Mouse (Mus musculus) layer of hippocampus, postnatal 10 days (tissue): Measurements from ENCODE around the gene Wnt4. TPM values are rescaled to one million over a fixed set of nuclear protein-coding genes. Genes with fewer than 3 reads are reported as not detected.
A peak's percentile ranks its signal among the peaks of the same experiment; 100 is the strongest.

ENCODE experiments used
- DNase-seq, 2 experiments: peaks; one replicate each; pipeline ENCODE4 v3.0.0; 2021; ENCODE audit warnings: low spot score in 2 of 2
- total RNA-seq, 2 experiments: library from RNA; stranded (reverse); gene quantifications; 2 replicates each; pipeline ENCODE4 v1.2.3; 2021

Wnt4 gene
- total RNA-seq, 2 experiments from 2014 or later: 10.4 to 11.4 TPM

GRCm38 (mm10) chr4:137305831-137306576 lies 28.7 kb downstream of the Wnt4 start:
- DNase-seq: peak in 1 of 2 experiments; percentile 20

GRCm38 (mm10) chr4:137306577-137306888 lies 29.2 kb downstream of the Wnt4 start:
- DNase-seq: no peak

GRCm38 (mm10) chr4:137306991-137307706 lies 29.9 kb downstream of the Wnt4 start:
- peak in 1 of 2 experiments; percentile 24 for DNase-seq

- DNase-seq: peak; percentile 32 to 38
Observed at GRCm38 (mm10) chr4:137308377-137308776, 31.1 kb downstream of the Wnt4 start.

GRCm38 (mm10) chr4:137313511-137313910 lies 36.2 kb downstream of the Wnt4 start:
- DNase-seq: no peak

GRCm38 (mm10) chr4:137314561-137314960 lies 37.3 kb downstream of the Wnt4 start:
- no peak for DNase-seq

GRCm38 (mm10) chr4:137315061-137315460 lies 37.8 kb downstream of the Wnt4 start:
- no peak for DNase-seq

- DNase-seq: no peak
Observed at GRCm38 (mm10) chr4:137316027-137316770, 38.9 kb downstream of the Wnt4 start.

GRCm38 (mm10) chr4:137324926-137325325 lies 47.6 kb downstream of the Wnt4 start:
- no peak for DNase-seq

GRCm38 (mm10) chr4:137326494-137326893 lies 49.2 kb downstream of the Wnt4 start:
- no peak for DNase-seq

GRCm38 (mm10) chr4:137332051-137332450 lies 54.8 kb downstream of the Wnt4 start:
- DNase-seq: no peak

GRCm38 (mm10) chr4:137336468-137336867 lies 59.2 kb downstream of the Wnt4 start:
- DNase-seq: no peak

- no peak for DNase-seq
Observed at GRCm38 (mm10) chr4:137339415-137339814, 62.1 kb downstream of the Wnt4 start.

GRCm38 (mm10) chr4:137342816-137343215 lies 65.5 kb downstream of the Wnt4 start:
- no peak for DNase-seq

GRCm38 (mm10) chr4:137345112-137345511 lies 67.8 kb downstream of the Wnt4 start:
- DNase-seq: no peak

GRCm38 (mm10) chr4:137345790-137346189 lies 68.5 kb downstream of the Wnt4 start:
- no peak for DNase-seq

Other genes starting within 250 kb of the Wnt4 start
- 1 to 10 TPM; 6.6 to 7.7 TPM for gene Zbtb40, start 228.7 kb upstream of the Wnt4 start, total RNA-seq
- gene Cdc42, start 80.2 kb downstream of the Wnt4 start, total RNA-seq: 100 to 1,000 TPM; 446 to 465 TPM
- not detected for gene Cela3a, start 132.3 kb downstream of the Wnt4 start, total RNA-seq
- not detected for gene Cela3b, start 153.1 kb downstream of the Wnt4 start, total RNA-seq
- gene 1700013G24Rik, start 175.8 kb downstream of the Wnt4 start, total RNA-seq: not detected
- gene Hspg2, start 191.3 kb downstream of the Wnt4 start, total RNA-seq: 10 to 100 TPM; 13.7 to 14.8 TPM